Mouse (Mus musculus) brown adipose tissue, adult 24 weeks (tissue): Measurements from ENCODE around the gene Magea8. TPM values are rescaled to one million over a fixed set of nuclear protein-coding genes. Genes with fewer than 3 reads are reported as not detected.
"Not testable (repeated sequence)": the region's sequence is repeated elsewhere in the genome, so short reads cannot be mapped to it uniquely, and the experiment has no call there.

ENCODE experiments used
- H3K27ac ChIP-seq: fragments of 200-500 bp; replicated peaks from 2 replicates; pipeline ENCODE4 v1.5.1; 2012; ENCODE audit warnings: low read depth, mild to moderate bottlenecking, low read length
- H3K4me1 ChIP-seq: fragments of 200-500 bp; 2 replicates; pipeline ENCODE4 v1.6.1; 2012; ENCODE audit warnings: low read length, mixed read lengths; ENCODE audit not compliant: control insufficient read depth, insufficient read depth, insufficient read length
- H3K4me3 ChIP-seq: fragments of 200-500 bp; 2 replicates; pipeline ENCODE4 v1.5.1; 2012; ENCODE audit warnings: low read depth, mild to moderate bottlenecking, low read length, moderate library complexity; ENCODE audit not compliant: insufficient read depth
- polyA plus RNA-seq: library from polyadenylated mRNA; stranded (reverse); fragments of >200 nt; gene quantifications from 2 replicates; pipeline ENCODE4 v1.2.4, GENCODE M21; 2012; ENCODE audit not compliant: missing spikeins, insufficient read depth, insufficient read length

Gene Magea8
- not detected in 2 replicates for polyA plus RNA-seq

DNA sequence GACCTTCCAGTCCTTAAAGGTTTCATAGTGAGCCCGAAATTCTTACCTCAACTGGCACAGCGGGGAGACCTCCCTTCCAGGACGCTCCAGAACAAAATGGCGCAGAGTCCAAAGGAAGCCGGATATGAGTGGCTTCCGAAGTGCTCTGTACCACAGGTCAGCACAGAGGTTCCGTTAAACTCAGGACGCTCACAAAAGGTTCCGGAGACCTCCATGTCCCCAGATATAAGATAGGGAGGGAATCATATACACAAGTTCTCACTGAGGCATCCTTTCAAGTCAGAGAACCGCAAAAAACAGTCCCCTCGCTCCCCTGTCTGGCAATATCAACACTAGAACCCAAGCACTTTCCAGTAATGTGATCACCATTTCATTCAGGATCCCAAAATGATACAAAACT lies at the start of gene Magea8:
Gene Magea8 (minus strand): TSS at position 101 of the 400 bp plus-strand sequence.
- H3K4me1 ChIP-seq, H3K27ac ChIP-seq, H3K4me3 ChIP-seq: not testable (repeated sequence)

DNA sequence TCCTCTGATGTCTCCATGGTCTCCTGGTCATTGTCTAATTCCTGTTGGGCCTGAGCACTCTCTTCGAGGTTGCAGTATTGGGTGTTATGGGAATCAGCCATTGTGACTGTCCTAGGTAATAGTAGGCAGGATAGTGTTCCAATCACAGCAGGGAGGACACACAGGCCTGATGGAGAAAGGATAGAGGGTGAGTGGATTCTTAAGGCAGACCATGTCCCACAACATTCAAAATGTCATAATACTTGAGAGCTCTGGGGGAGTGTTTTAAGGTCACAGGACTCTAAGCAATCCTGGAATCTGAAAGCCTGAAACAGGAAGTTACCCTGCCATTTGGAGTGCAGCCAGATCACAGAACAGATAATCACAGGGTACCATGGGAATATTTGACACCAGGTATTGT lies 46.2 kb downstream of the Magea8 start, which contains the start of gene Magea3:
Gene Magea3 (minus strand): TSS at position 101 of the 400 bp plus-strand sequence.
- H3K27ac ChIP-seq, H3K4me1 ChIP-seq, H3K4me3 ChIP-seq: not testable (repeated sequence)

DNA sequence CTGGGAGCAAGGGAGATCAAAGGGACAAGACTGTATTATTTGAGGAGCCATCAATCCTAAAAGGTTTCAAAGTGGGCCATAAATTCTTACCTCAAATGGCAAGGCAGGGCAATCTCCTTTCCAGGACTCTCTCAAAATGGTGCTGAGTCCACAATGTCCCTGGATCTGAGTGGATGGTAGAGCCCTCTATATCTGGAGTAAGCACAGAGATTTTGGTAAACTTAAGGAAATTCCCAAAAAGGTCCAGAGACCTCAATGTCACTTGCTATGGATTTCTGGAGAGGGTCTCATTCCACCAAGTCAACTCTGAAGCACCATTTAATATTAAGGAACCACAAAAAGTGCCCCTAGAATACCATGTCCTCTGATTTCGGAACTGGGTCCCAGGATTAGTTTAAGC lies 59.8 kb downstream of the Magea8 start, which contains the start of gene Magea6:
Gene Magea6 (minus strand): TSS at position 101 of the 400 bp plus-strand sequence.
- not testable (repeated sequence) for H3K27ac ChIP-seq, H3K4me3 ChIP-seq, H3K4me1 ChIP-seq

Other genes starting within 250 kb of the Magea8 start
- not detected in 2 replicates for gene Cldn34b1, start 105.6 kb downstream of the Magea8 start, polyA plus RNA-seq
- gene Magea6, start 59.9 kb downstream of the Magea8 start, polyA plus RNA-seq, result not detected in 2 replicates
- gene Magea3, start 46.3 kb downstream of the Magea8 start, polyA plus RNA-seq, result not detected in 2 replicates
- gene Magea5, start 67.3 kb upstream of the Magea8 start, polyA plus RNA-seq, result not detected in 2 replicates
- gene Magea1, start 93.9 kb upstream of the Magea8 start, polyA plus RNA-seq, result not detected in 2 replicates
- gene Magea2, start 97.8 kb upstream of the Magea8 start, polyA plus RNA-seq, result not detected in 2 replicates
- gene Cldn34b2, start 132.6 kb upstream of the Magea8 start, polyA plus RNA-seq, result not detected in 2 replicates
- 117 and 194 TPM in 2 replicates for gene Sat1, start 220.6 kb upstream of the Magea8 start, polyA plus RNA-seq